Mouse (Mus musculus): ENCODE measurements around the gene Tnc. TPM values are rescaled to one million over a fixed set of nuclear protein-coding genes. Genes with fewer than 3 reads are reported as not detected.

Tnc gene
- polyA plus RNA-seq, 1 experiment from 2014 or later, result 23.1 TPM

DNA sequence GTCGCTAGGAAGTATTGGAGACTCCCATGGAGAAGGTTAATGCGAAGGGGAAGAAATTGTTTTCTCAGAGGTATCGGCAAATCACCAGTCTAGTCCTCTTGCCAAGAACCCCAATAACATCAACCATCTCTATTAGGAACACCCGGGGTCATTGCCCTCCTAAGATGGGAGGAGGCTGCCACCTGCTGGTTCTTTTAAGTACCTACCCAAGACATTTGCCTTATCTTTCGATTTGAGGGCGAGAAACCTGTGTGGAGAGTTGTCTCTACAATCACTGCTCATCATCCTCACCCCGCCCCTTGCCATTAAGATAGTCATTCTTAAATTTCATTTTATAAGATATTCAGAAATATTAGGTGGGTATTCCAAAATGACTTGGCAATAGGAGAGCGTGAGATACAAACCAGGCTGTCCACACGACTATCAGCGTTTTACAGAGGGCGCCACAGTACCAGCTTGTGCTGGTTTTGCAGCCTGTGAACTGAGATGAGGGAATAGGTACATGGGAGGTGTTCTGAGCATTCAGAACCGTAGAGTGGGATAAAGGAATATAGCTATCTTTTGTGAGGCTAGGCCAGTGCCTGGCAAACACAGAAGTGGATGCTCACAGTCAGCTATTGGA lies 98.6 kb downstream of the Tnc start:
- no peak overlapping the region for H3K9ac ChIP-seq (replicated peaks; ENCODE audit: low read length)
- H3K4me3 ChIP-seq (ENCODE audit: low read length), result no peak overlapping the region
- H3K27ac ChIP-seq (ENCODE audit: low read length), result no peak overlapping the region
- WGBS, result 42% methylated on average over 12 of the region's 12 CpGs
- no peaks in the 10 kb centered on the region for H3K36me3 ChIP-seq (ENCODE audit: insufficient read depth, low read length)
- H3K27me3 ChIP-seq (ENCODE audit: insufficient read depth, low read length), result no peaks in the 10 kb centered on the region
- 0 out of 2 replicates have a peak overlapping the region, but pooled peaks have one; percentile 7 for H3K4me2 ChIP-seq (replicated peaks; ENCODE audit: low read depth, low read length)
- H3K4me1 ChIP-seq (ENCODE audit: insufficient read depth, low read length), result no peaks in the 10 kb centered on the region
- H3K9me3 ChIP-seq (ENCODE audit: low read length), result no peaks in the 10 kb centered on the region
- peak; percentile 35; the same call in 1 of the 2 replicates for ATAC-seq (ENCODE audit: low FRiP score, low TSS enrichment)

DNA sequence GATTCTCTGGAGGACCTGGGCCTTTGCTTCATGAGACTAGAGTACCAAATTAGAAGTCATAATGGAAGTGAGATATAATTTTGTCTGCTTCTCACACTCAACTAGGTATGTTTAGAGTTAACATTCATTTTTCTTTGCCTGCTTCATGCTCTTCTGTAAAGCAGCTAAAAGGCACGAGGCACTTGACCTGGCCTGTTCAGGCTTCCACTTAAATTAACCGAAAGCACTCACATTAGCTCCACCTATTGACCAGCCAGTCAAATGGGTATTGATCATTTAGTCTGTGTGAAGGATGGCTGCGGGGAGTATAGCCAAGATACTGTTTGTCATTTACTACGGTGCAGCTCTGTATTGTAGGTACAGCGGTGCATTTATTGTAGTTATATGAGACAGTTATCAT lies 103.0 kb downstream of the Tnc start:
- Histone ChIP-seq H3K4me3 (ENCODE audit: low read length) (no peak overlapping the region), H3K36me3 (ENCODE audit: insufficient read depth, low read length) (no peaks in the 10 kb centered on the region), H3K27ac (ENCODE audit: low read length) (no peak overlapping the region), H3K27me3 (ENCODE audit: insufficient read depth, low read length) (no peaks in the 10 kb centered on the region), H3K9ac (replicated peaks; ENCODE audit: low read length) (no peak overlapping the region), H3K9me3 (ENCODE audit: low read length) (no peaks in the 10 kb centered on the region), H3K4me2 (replicated peaks; ENCODE audit: low read depth, low read length) (no peak overlapping the region), H3K4me1 (ENCODE audit: insufficient read depth, low read length) (no peaks in the 10 kb centered on the region)
- no peak for ATAC-seq (ENCODE audit: low FRiP score, low TSS enrichment)
- 76% methylated on average over 5 of the region's 5 CpGs for WGBS

- H3K9me3 ChIP-seq (ENCODE audit: low read length), result no peaks in the 10 kb centered on the region
- H3K4me2 ChIP-seq (replicated peaks; ENCODE audit: low read depth, low read length), result no peak overlapping the region
- 57% methylated on average over 3 of the region's 3 CpGs for WGBS
- no peak overlapping the region for H3K27ac ChIP-seq (ENCODE audit: low read length)
- no peaks in the 10 kb centered on the region for H3K27me3 ChIP-seq (ENCODE audit: insufficient read depth, low read length)
- no peak overlapping the region for H3K4me3 ChIP-seq (ENCODE audit: low read length)
- H3K4me1 ChIP-seq (ENCODE audit: insufficient read depth, low read length), result no peaks in the 10 kb centered on the region
- no peak overlapping the region for H3K9ac ChIP-seq (replicated peaks; ENCODE audit: low read length)
- ATAC-seq (ENCODE audit: low FRiP score, low TSS enrichment), result no peak
- no peaks in the 10 kb centered on the region for H3K36me3 ChIP-seq (ENCODE audit: insufficient read depth, low read length)
Measured at GRCm38 (mm10) chr4:63942875-63943274, 103.9 kb downstream of the Tnc start.

- Histone ChIP-seq H3K4me3 (ENCODE audit: low read length) (no peak overlapping the region), H3K4me2 (replicated peaks; ENCODE audit: low read depth, low read length) (no peak overlapping the region), H3K4me1 (ENCODE audit: insufficient read depth, low read length) (no peaks in the 10 kb centered on the region), H3K27me3 (ENCODE audit: insufficient read depth, low read length) (no peaks in the 10 kb centered on the region), H3K9me3 (ENCODE audit: low read length) (no peaks in the 10 kb centered on the region), H3K27ac (ENCODE audit: low read length) (no peak overlapping the region), H3K36me3 (ENCODE audit: insufficient read depth, low read length) (no peaks in the 10 kb centered on the region), H3K9ac (replicated peaks; ENCODE audit: low read length) (no peak overlapping the region)
- whole genome bisulfite sequencing, result 81% methylated on average over 2 of the region's 2 CpGs
- ATAC-seq (ENCODE audit: low FRiP score, low TSS enrichment), result no peak
Measured at GRCm38 (mm10) chr4:63941420-63941819, 105.4 kb downstream of the Tnc start.

DNA sequence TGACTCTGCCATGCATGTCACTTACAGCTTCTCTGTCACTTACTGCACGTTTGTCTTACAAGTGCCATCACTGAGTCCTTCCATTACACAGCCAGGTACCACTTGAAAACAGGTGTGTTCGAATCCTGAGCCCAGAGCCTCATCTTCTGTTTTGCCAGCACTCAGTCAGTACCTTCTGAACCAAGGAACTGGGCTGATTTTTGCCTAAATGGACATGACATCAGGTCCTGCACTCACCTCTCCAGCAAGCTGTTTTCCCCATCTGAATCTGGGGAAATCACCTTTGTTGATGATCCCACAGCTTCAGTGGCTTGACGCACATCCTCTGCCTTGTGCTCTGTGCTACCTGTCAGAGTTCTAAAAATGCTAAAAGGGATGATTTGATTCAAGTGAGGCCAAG lies 107.4 kb downstream of the Tnc start:
- ATAC-seq (ENCODE audit: low FRiP score, low TSS enrichment), result no peak
- no peaks in the 10 kb centered on the region for H3K4me1 ChIP-seq (ENCODE audit: insufficient read depth, low read length)
- no peaks in the 10 kb centered on the region for H3K9me3 ChIP-seq (ENCODE audit: low read length)
- H3K4me3 ChIP-seq (ENCODE audit: low read length), result no peak overlapping the region
- H3K4me2 ChIP-seq (replicated peaks; ENCODE audit: low read depth, low read length), result no peak overlapping the region
- no peaks in the 10 kb centered on the region for H3K36me3 ChIP-seq (ENCODE audit: insufficient read depth, low read length)
- H3K9ac ChIP-seq (replicated peaks; ENCODE audit: low read length), result no peak overlapping the region
- 78% methylated on average over 3 of the region's 3 CpGs for WGBS
- no peaks in the 10 kb centered on the region for H3K27me3 ChIP-seq (ENCODE audit: insufficient read depth, low read length)
- no peak overlapping the region for H3K27ac ChIP-seq (ENCODE audit: low read length)

DNA sequence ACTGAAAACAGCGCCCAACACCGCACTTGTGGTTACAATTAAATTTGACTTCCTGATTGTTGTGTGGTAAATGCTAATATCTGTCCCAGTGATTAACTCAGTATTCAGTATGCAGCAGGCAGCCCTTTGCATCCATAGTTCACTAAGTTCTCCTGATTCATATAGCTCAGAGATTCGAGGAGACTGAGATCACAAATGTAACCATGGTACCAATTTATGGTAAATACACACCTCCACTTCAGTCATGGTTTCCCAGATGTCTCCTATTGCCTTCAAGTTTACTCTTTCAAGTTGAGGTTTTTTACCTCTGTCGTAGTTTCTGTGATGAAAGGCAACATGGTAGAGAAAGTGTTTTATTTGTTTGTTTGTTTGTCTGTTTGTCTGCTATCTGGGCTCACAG lies 110.9 kb downstream of the Tnc start:
- 87% methylated on average over 4 of the region's 4 CpGs for WGBS
- Histone ChIP-seq H3K4me3 (ENCODE audit: low read length) (no peak overlapping the region), H3K4me2 (replicated peaks; ENCODE audit: low read depth, low read length) (no peak overlapping the region), H3K36me3 (ENCODE audit: insufficient read depth, low read length) (no peaks in the 10 kb centered on the region), H3K9me3 (ENCODE audit: low read length) (peaks cover 5% of the 10 kb centered on the region; the same call in 1 of the 2 replicates), H3K27me3 (ENCODE audit: insufficient read depth, low read length) (no peaks in the 10 kb centered on the region), H3K4me1 (ENCODE audit: insufficient read depth, low read length) (no peaks in the 10 kb centered on the region), H3K9ac (replicated peaks; ENCODE audit: low read length) (no peak overlapping the region), H3K27ac (ENCODE audit: low read length) (no peak overlapping the region)
- no peak for ATAC-seq (ENCODE audit: low FRiP score, low TSS enrichment)

DNA sequence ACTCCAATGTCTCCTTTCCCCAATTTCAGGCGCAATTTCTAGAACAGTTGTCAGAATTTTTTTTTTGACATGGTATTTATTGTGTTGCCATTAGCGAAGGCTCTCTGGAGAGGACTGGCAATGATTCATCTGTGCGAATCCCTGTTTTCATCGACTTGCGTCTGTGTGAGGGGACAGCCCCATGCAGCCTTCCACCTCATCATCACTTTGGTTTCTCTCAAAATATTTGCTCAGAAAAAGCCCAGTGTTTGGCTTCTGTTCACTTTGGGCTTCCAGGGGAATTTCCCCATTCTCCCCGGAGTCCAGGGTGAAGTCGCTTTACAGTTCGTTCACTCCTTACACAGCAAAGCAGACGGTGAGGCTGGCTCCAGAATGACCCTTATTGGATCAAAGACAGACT lies 111.5 kb downstream of the Tnc start:
- no peak for ATAC-seq (ENCODE audit: low FRiP score, low TSS enrichment)
- Histone ChIP-seq H3K4me2 (replicated peaks; ENCODE audit: low read depth, low read length) (no peak overlapping the region), H3K9me3 (ENCODE audit: low read length) (peaks cover 5% of the 10 kb centered on the region; the same call in 1 of the 2 replicates), H3K27ac (ENCODE audit: low read length) (no peak overlapping the region), H3K4me1 (ENCODE audit: insufficient read depth, low read length) (no peaks in the 10 kb centered on the region), H3K9ac (replicated peaks; ENCODE audit: low read length) (no peak overlapping the region), H3K4me3 (ENCODE audit: low read length) (no peak overlapping the region), H3K36me3 (ENCODE audit: insufficient read depth, low read length) (no peaks in the 10 kb centered on the region), H3K27me3 (ENCODE audit: insufficient read depth, low read length) (no peaks in the 10 kb centered on the region)
- 75% methylated on average over 9 of the region's 9 CpGs for WGBS

DNA sequence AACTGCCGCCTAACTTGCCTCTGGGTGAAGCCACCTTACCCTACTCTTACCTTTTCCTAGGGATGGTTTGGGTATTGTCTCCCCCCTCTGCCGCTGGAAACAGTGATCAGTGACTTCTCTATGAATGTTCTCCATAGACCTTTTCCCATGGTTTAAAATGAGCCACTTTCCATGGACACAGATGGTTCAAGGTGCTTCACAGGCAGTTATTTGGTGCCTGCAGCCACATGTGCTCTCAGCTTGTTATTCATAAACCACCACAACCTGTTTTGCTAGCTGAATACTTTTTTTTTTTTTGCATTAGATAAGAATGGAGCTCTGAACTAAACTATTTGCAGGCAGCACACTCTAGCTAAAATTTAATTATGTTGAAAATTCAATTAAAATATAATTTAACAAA lies 116.0 kb downstream of the Tnc start:
- Histone ChIP-seq H3K27ac (ENCODE audit: low read length) (no peak overlapping the region), H3K27me3 (ENCODE audit: insufficient read depth, low read length) (no peaks in the 10 kb centered on the region), H3K9me3 (ENCODE audit: low read length) (peaks cover 5% of the 10 kb centered on the region; the same call in 1 of the 2 replicates), H3K9ac (replicated peaks; ENCODE audit: low read length) (no peak overlapping the region), H3K4me3 (ENCODE audit: low read length) (no peak overlapping the region), H3K4me1 (ENCODE audit: insufficient read depth, low read length) (no peaks in the 10 kb centered on the region), H3K36me3 (ENCODE audit: insufficient read depth, low read length) (no peaks in the 10 kb centered on the region), H3K4me2 (replicated peaks; ENCODE audit: low read depth, low read length) (no peak overlapping the region)
- no peak for ATAC-seq (ENCODE audit: low FRiP score, low TSS enrichment)
- WGBS, result 84% methylated on average over 2 of the region's 2 CpGs

- no peaks in the 10 kb centered on the region for H3K27me3 ChIP-seq (ENCODE audit: insufficient read depth, low read length)
- H3K9ac ChIP-seq (replicated peaks; ENCODE audit: low read length), result no peak overlapping the region
- no peak overlapping the region for H3K27ac ChIP-seq (ENCODE audit: low read length)
- H3K9me3 ChIP-seq (ENCODE audit: low read length), result peaks cover 5% of the 10 kb centered on the region; the same call in 1 of the 2 replicates
- no peaks in the 10 kb centered on the region for H3K4me1 ChIP-seq (ENCODE audit: insufficient read depth, low read length)
- no peak for ATAC-seq (ENCODE audit: low FRiP score, low TSS enrichment)
- no peak overlapping the region for H3K4me3 ChIP-seq (ENCODE audit: low read length)
- H3K36me3 ChIP-seq (ENCODE audit: insufficient read depth, low read length), result no peaks in the 10 kb centered on the region
- WGBS, result 38% methylated on average over 2 of the region's 2 CpGs
- no peak overlapping the region for H3K4me2 ChIP-seq (replicated peaks; ENCODE audit: low read depth, low read length)
Measured at GRCm38 (mm10) chr4:63929490-63929889, 117.3 kb downstream of the Tnc start.

DNA sequence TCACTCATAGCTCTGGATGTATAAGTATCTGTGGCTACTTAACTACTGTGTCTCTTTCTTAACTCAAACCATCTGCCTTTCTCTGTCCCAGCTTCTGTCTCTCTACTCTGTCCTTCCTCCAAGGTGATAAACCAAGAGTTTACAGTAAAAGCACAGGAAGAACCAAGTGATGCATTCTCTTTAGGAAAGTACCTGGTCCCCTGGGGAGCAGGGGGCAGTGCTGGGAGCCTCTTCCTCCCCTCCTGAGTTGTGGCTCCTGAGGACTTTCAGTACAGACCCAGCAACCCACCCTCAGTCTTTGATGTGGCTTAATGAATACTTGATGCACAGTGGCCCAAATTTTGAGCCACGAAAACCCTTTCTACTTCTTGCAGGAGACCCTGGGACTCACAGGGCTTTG lies 118.6 kb downstream of the Tnc start:
- 93% methylated on average over 1 of the region's 1 CpGs for WGBS
- no peaks in the 10 kb centered on the region for H3K4me1 ChIP-seq (ENCODE audit: insufficient read depth, low read length)

More for the DNA sequence above, 118.6 kb downstream of the Tnc start:
- H3K9ac ChIP-seq (replicated peaks; ENCODE audit: low read length), result no peak overlapping the region
- H3K27ac ChIP-seq (ENCODE audit: low read length), result no peak overlapping the region
- no peak overlapping the region for H3K4me3 ChIP-seq (ENCODE audit: low read length)
- no peak overlapping the region for H3K4me2 ChIP-seq (replicated peaks; ENCODE audit: low read depth, low read length)
- no peak for ATAC-seq (ENCODE audit: low FRiP score, low TSS enrichment)
- H3K36me3 ChIP-seq (ENCODE audit: insufficient read depth, low read length), result no peaks in the 10 kb centered on the region
- H3K9me3 ChIP-seq (ENCODE audit: low read length), result peaks cover 5% of the 10 kb centered on the region; the same call in 1 of the 2 replicates
- H3K27me3 ChIP-seq (ENCODE audit: insufficient read depth, low read length), result no peaks in the 10 kb centered on the region
